Mouse (Mus musculus): Measurements from ENCODE around the gene Spg7. TPM values are rescaled to one million over a fixed set of nuclear protein-coding genes. Genes with fewer than 3 reads are reported as not detected.

Spg7 gene
- total and polyA plus RNA-seq, 3 experiments: 20.8 to 35.2 (median 26.1) TPM

DNA sequence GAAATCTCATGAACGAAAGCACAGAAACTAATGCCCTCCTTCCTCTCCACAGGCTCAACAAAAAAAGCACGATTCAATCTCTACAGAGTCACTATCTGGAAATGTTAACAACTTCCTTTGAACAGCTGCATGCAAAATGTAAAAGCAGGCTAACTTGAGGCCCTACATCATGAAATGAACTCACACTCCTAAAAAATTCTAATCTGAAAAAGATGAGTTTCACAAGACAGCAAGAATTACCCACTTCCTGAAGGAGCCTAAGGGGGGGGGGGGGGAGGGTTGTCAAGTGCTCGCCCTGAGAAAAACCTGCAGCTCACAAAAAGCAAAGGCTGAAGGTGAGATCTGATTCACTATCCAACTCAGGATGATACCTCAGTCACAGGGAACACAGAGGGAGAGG, 47.7 kb upstream of the Spg7 start:
- dilution Hi-C loops (cut with MboI; ENCODE audit: extremely low pct_ligation_motif_present, extremely low pct_unique_long_range_greater_than_20kb, low sequenced_read_pairs): no loop called here
- Histone ChIP-seq H3K9me3 (replicated peaks; ENCODE audit: low read length) (no peaks in the 10 kb centered on the region), H3K4me1 (ENCODE audit: control insufficient read depth in 1 of 2, insufficient read depth in 2 of 2) (peaks cover 7 to 69% of the 10 kb centered on the region in 2 experiments; a peak in 3 of 4 replicates), H3K27me3 (replicated peaks) (no peaks in the 10 kb centered on the region), H3K9ac (ENCODE audit: insufficient read depth, low read depth) (no peak overlapping the region), H3K4me3 (replicated peaks in 1 of 3; ENCODE audit: low read depth in 2 of 3, low read length in 2 of 3, poor library complexity in 1 of 3) (no peak overlapping the region), H3K79me2 (replicated peaks; ENCODE audit: control insufficient read depth, extremely low read depth, insufficient read depth, poor library complexity, severe bottlenecking) (peaks cover 95% of the 10 kb centered on the region), H3K27ac (ENCODE audit: insufficient read depth, low read depth) (no peak overlapping the region), H3K36me3 (replicated peaks in 1 of 2; ENCODE audit: control insufficient read depth in 1 of 2, insufficient read depth in 1 of 2, low read length in 1 of 2) (peaks cover 19 to 71% of the 10 kb centered on the region in 2 experiments), H3K4me2 (ENCODE audit: insufficient read depth, low read depth, poor library complexity, severe bottlenecking) (peak overlapping the region; percentile 54; the same call in 1 of the 2 replicates)
- no peak for TF ChIP-seq USF1 (IDR thresholded peaks at IDR 0.05; ENCODE audit: low read depth, low read length)
- TF ChIP-seq ELF1 (IDR thresholded peaks at IDR 0.05; ENCODE audit: low read depth, low read length): no peak
- no peak for TF ChIP-seq HCFC1 (IDR thresholded peaks at IDR 0.05; ENCODE audit: low read depth, low read length)
- no peak for TF ChIP-seq RCOR1 (conservative IDR thresholded peaks at IDR 0.05; ENCODE audit: low read depth, low read length)
- TF ChIP-seq E2F4 (IDR thresholded peaks at IDR 0.05; ENCODE audit: insufficient replicate concordance, low read depth, low read length): no peak
- no peak for TF ChIP-seq PAX5 (IDR thresholded peaks at IDR 0.05; ENCODE audit: low read length)
- no peak for TF ChIP-seq NELFE (IDR thresholded peaks at IDR 0.05; ENCODE audit: low read depth, low read length)
- TF ChIP-seq USF2 (conservative IDR thresholded peaks at IDR 0.05; ENCODE audit: low read depth, low read length): no peak
- no peak for TF ChIP-seq RAD21 (IDR thresholded peaks at IDR 0.05; ENCODE audit: low read depth, low read length)
- no peak for TF ChIP-seq POLR2A (IDR thresholded peaks at IDR 0.05; ENCODE audit: low read depth, low read length)
- TF ChIP-seq SMC3 (IDR thresholded peaks at IDR 0.05; ENCODE audit: low read depth, low read length): no peak
- TF ChIP-seq MAX (IDR thresholded peaks at IDR 0.05; ENCODE audit: low read length): no peak
- TF ChIP-seq MEF2A (IDR thresholded peaks at IDR 0.05; ENCODE audit: borderline replicate concordance, low read depth, low read length): no peak
- TF ChIP-seq POLR2AphosphoS2 (IDR thresholded peaks at IDR 0.05; ENCODE audit: low read depth, low read length): no peak
- TF ChIP-seq IRF4 (IDR thresholded peaks at IDR 0.05; ENCODE audit: low read depth, low read length): no peak
- no peak for TF ChIP-seq ZMIZ1 (IDR thresholded peaks at IDR 0.05; ENCODE audit: low read depth, low read length)
- no peak for TF ChIP-seq BHLHE40 (IDR thresholded peaks at IDR 0.05; ENCODE audit: low read depth, low read length)
- TF ChIP-seq SIN3A (IDR thresholded peaks at IDR 0.05; ENCODE audit: low read length): no peak
- no peak for TF ChIP-seq GABPA (IDR thresholded peaks at IDR 0.05; ENCODE audit: insufficient replicate concordance, low read depth, low read length)
- in situ Hi-C loops (cut with MboI; ENCODE audit: low pct_ligation_motif_present, low pct_unique_long_range_greater_than_20kb, low sequenced_read_pairs): no loop called here
- no peak for DNase-seq (ENCODE audit: extremely low read depth)

GRCm38 (mm10) chr8:123017143-123017542, 45.6 kb upstream of the Spg7 start:
- H3K9me3 ChIP-seq (replicated peaks; ENCODE audit: low read length): no peaks in the 10 kb centered on the region
- H3K27me3 ChIP-seq (replicated peaks): no peaks in the 10 kb centered on the region
- H3K27ac ChIP-seq (ENCODE audit: insufficient read depth, low read depth): no peak overlapping the region
- H3K79me2 ChIP-seq (replicated peaks; ENCODE audit: control insufficient read depth, extremely low read depth, insufficient read depth, poor library complexity, severe bottlenecking): peaks cover 97% of the 10 kb centered on the region
- in situ Hi-C loops (cut with MboI; ENCODE audit: low pct_ligation_motif_present, low pct_unique_long_range_greater_than_20kb, low sequenced_read_pairs) (no loop called here), dilution Hi-C loops (cut with MboI; ENCODE audit: extremely low pct_ligation_motif_present, extremely low pct_unique_long_range_greater_than_20kb, low sequenced_read_pairs) (no loop called here)
- no peak for DNase-seq (ENCODE audit: extremely low read depth)
- peaks cover 17 to 73% of the 10 kb centered on the region in 2 experiments for H3K36me3 ChIP-seq (replicated peaks in 1 of 2; ENCODE audit: control insufficient read depth in 1 of 2, insufficient read depth in 1 of 2, low read length in 1 of 2)
- H3K4me3 ChIP-seq (replicated peaks in 1 of 3; ENCODE audit: low read depth in 2 of 3, low read length in 2 of 3, poor library complexity in 1 of 3): no peak overlapping the region
- H3K4me2 ChIP-seq (ENCODE audit: insufficient read depth, low read depth, poor library complexity, severe bottlenecking): no peak overlapping the region
- no peak overlapping the region for H3K9ac ChIP-seq (ENCODE audit: insufficient read depth, low read depth)
- TF ChIP-seq TCF12 (IDR thresholded peaks at IDR 0.05; ENCODE audit: low read depth, low read length) (no peak), MAZ (IDR thresholded peaks at IDR 0.05; ENCODE audit: low read depth, low read length) (no peak), KAT2A (IDR thresholded peaks at IDR 0.05; ENCODE audit: insufficient replicate concordance, low read length) (no peak), TBP (conservative IDR thresholded peaks at IDR 0.05; ENCODE audit: low read depth, low read length) (no peak), CHD1 (IDR thresholded peaks at IDR 0.05; ENCODE audit: low read depth, low read length) (no peak), POLR2AphosphoS2 (IDR thresholded peaks at IDR 0.05; ENCODE audit: low read depth, low read length) (no peak), CHD2 (IDR thresholded peaks at IDR 0.05; ENCODE audit: low read length) (no peak), ETS1 (conservative IDR thresholded peaks at IDR 0.05; ENCODE audit: low read depth, low read length) (no peak), IRF4 (IDR thresholded peaks at IDR 0.05; ENCODE audit: low read depth, low read length) (no peak), RCOR1 (conservative IDR thresholded peaks at IDR 0.05; ENCODE audit: low read depth, low read length) (no peak), SIN3A (IDR thresholded peaks at IDR 0.05; ENCODE audit: low read length) (no peak), NELFE (IDR thresholded peaks at IDR 0.05; ENCODE audit: low read depth, low read length) (no peak), USF2 (conservative IDR thresholded peaks at IDR 0.05; ENCODE audit: low read depth, low read length) (no peak), JUN (IDR thresholded peaks at IDR 0.05; ENCODE audit: insufficient read depth, low read depth, low read length) (no peak), ZNF384 (IDR thresholded peaks at IDR 0.05; ENCODE audit: low read depth, low read length) (no peak), MEF2A (IDR thresholded peaks at IDR 0.05; ENCODE audit: borderline replicate concordance, low read depth, low read length) (no peak), MXI1 (IDR thresholded peaks at IDR 0.05; ENCODE audit: low read depth, low read length) (no peak), MAFK (IDR thresholded peaks at IDR 0.05; ENCODE audit: insufficient replicate concordance, low read length) (no peak), BHLHE40 (IDR thresholded peaks at IDR 0.05; ENCODE audit: low read depth, low read length) (no peak)
- peaks cover 5 to 72% of the 10 kb centered on the region in 2 experiments; a peak in 3 of 4 replicates for H3K4me1 ChIP-seq (ENCODE audit: control insufficient read depth in 1 of 2, insufficient read depth in 2 of 2)

Measured in CH12.LX (cell line).